Mouse (Mus musculus) kidney, embryonic 14.5 days (tissue): ENCODE data around the gene Fam117b. TPM values are rescaled to one million over a fixed set of nuclear protein-coding genes. Genes with fewer than 3 reads are reported as not detected.

Experiments used
- ATAC-seq: fragments of 200-750 bp; cut with Nextera tagmentation; 2 replicates; pipeline ENCODE4 v1.8.0; 2017; ENCODE audit warnings: moderate number of reproducible peaks, mild to moderate bottlenecking, moderate TSS enrichment, moderate library complexity; ENCODE audit not compliant: low FRiP score, low TSS enrichment
- H3K27ac ChIP-seq: fragments of 300-500 bp; sonication (generic); 2 replicates; pipeline ENCODE4 v1.5.1; 2014; ENCODE audit warnings: low read depth, mild to moderate bottlenecking, low read length, moderate library complexity, mixed read lengths
- H3K27me3 ChIP-seq: fragments of 300-500 bp; sonication (generic); 2 replicates; pipeline ENCODE4 v1.6.1; 2014; ENCODE audit warnings: mild to moderate bottlenecking, low read length; ENCODE audit not compliant: control insufficient read depth, insufficient read depth
- H3K36me3 ChIP-seq: fragments of 300-500 bp; sonication (generic); 2 replicates; pipeline ENCODE4 v1.6.1; 2014; ENCODE audit warnings: low read length, mixed read lengths; ENCODE audit not compliant: control insufficient read depth, insufficient read depth
- H3K4me1 ChIP-seq: fragments of 300-500 bp; sonication (generic); 2 replicates; pipeline ENCODE4 v1.6.1; 2014; ENCODE audit warnings: low read length, mixed read lengths; ENCODE audit not compliant: control insufficient read depth, insufficient read depth
- H3K4me2 ChIP-seq: fragments of 300-500 bp; sonication (generic); replicated peaks from 2 replicates; pipeline ENCODE4 v1.6.1; 2014; ENCODE audit warnings: low read depth, mild to moderate bottlenecking, low read length
- H3K4me3 ChIP-seq: fragments of 300-500 bp; sonication (generic); 2 replicates; pipeline ENCODE4 v1.5.1; 2014; ENCODE audit warnings: mild to moderate bottlenecking, low read length
- H3K9ac ChIP-seq: fragments of 300-500 bp; sonication (generic); 2 replicates; pipeline ENCODE4 v1.6.1; 2014; ENCODE audit warnings: low read depth, mild to moderate bottlenecking, low read length, moderate library complexity
- H3K9me3 ChIP-seq: fragments of 300-500 bp; sonication (generic); 2 replicates; pipeline ENCODE4 v1.6.1; 2016; ENCODE audit warnings: low read length; ENCODE audit not compliant: control insufficient read depth
- WGBS: fragments of 180-500 bp; shearing (Covaris S2); extraction: QIAGEN DNeasy Blood & Tissue Kit; methylation state at CpG from one replicate; pipeline ENCODE4 v1.1.7; 2014; 5-methylcytosine and 5-hydroxymethylcytosine counted together
- polyA plus RNA-seq: library from polyadenylated mRNA; unstranded; fragments of >200 nt; fragmentation: Nextera tagmentation; extraction: Ambion mirVana; gene quantifications from 2 replicates; pipeline ENCODE4 v1.2.1, GENCODE M21; 2014

The Fam117b gene
- polyA plus RNA-seq, 1 experiment from 2014 or later, result 19.2 TPM

DNA sequence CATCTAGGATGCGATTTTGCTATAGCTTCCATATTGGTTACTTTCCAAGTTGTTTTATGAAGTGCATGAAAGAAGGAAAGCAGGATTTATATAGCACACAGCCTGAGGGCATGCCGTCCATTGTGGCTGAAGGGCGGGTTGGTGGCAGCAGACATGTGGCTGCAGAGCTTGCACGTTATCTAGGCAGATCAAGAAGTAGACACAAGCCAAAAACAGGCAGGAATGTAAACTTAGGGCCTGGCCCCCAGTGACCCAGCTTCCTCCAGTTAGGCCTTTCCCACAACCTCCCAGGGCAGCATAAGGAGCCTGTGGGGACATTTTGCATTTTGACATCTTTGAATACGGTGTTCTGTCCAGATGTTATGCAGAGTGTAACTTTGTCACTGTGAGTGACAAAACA is 31.0 kb downstream of the Fam117b start:
- H3K4me1 ChIP-seq, result 0 out of 2 replicates have a peak, but pooled peaks cover 3% of the 10 kb centered on the region
- no peaks in the 10 kb centered on the region for H3K36me3 ChIP-seq
- no peak overlapping the region for H3K4me2 ChIP-seq
- H3K27ac ChIP-seq, result no peak overlapping the region
- H3K4me3 ChIP-seq, result no peak overlapping the region
- H3K27me3 ChIP-seq, result no peaks in the 10 kb centered on the region
- H3K9me3 ChIP-seq, result no peaks in the 10 kb centered on the region
- no peak for ATAC-seq
- 40% methylated on average over 5 of the region's 5 CpGs for WGBS
- H3K9ac ChIP-seq, result no peak overlapping the region

DNA sequence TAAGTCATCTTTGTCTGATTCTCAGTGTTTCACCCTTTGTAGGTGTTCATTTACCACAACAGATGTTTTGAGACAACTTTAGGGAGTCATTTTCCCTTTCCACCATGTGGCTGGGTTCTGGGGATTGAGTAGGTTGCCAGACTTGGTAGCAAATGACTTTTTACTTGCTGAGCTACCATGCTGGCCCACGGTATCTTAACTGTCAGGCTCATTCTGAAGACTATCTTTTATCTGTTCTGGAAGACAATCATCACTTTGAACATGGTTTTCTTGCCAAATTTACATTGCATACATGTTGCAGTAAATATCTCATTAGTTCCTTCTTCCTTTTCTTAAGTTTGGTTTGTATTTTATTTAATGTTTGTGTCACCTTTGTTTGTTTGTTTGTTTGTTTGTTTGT is 33.2 kb downstream of the Fam117b start:
- no peak overlapping the region for H3K9ac ChIP-seq

GRCm38 (mm10) chr1:59947509-59947908 is 34.7 kb downstream of the Fam117b start:
- H3K9me3 ChIP-seq, result no peaks in the 10 kb centered on the region
- whole genome bisulfite sequencing, result 97% methylated on average over 4 of the region's 4 CpGs
- H3K4me2 ChIP-seq, result no peak overlapping the region
- no peak overlapping the region for H3K9ac ChIP-seq
- H3K36me3 ChIP-seq, result no peaks in the 10 kb centered on the region; the same call in 1 of the 2 replicates
- 0 out of 2 replicates have a peak, but pooled peaks cover 3% of the 10 kb centered on the region for H3K4me1 ChIP-seq
- no peak overlapping the region for H3K4me3 ChIP-seq
- H3K27ac ChIP-seq, result no peak overlapping the region
- ATAC-seq, result no peak
- H3K27me3 ChIP-seq, result no peaks in the 10 kb centered on the region

More for the DNA sequence above, 33.2 kb downstream of the Fam117b start:
- no peaks in the 10 kb centered on the region; the same call in 1 of the 2 replicates for H3K36me3 ChIP-seq
- H3K27me3 ChIP-seq, result no peaks in the 10 kb centered on the region
- 0 out of 2 replicates have a peak, but pooled peaks cover 3% of the 10 kb centered on the region for H3K4me1 ChIP-seq
- ATAC-seq, result no peak
- no peak overlapping the region for H3K4me2 ChIP-seq
- H3K27ac ChIP-seq, result no peak overlapping the region
- no peak overlapping the region for H3K4me3 ChIP-seq
- no peaks in the 10 kb centered on the region for H3K9me3 ChIP-seq
- 92% methylated on average over 1 of the region's 1 CpGs for WGBS

DNA sequence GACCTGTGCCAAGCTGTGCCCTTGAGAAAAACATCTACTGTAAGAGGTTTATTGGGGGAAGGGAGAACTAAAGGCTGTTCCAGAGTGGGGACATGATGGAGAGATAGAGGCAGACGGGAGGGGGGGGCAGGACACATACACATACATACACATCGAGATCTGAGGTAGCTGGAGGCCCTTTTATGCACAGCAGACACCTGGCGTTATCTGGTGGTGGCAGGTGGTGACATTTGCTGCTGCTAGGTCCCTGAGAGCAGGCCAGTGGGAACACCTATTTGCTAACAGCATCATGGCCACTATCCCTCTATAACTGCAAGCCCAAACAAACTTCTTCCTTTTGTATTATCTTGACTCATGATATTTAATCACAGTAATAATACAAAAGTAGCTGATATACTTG is 44.4 kb downstream of the Fam117b start:
- Histone ChIP-seq H3K9me3 (no peaks in the 10 kb centered on the region), H3K4me1 (no peaks in the 10 kb centered on the region), H3K9ac (no peak overlapping the region), H3K4me2 (no peak overlapping the region), H3K27me3 (no peaks in the 10 kb centered on the region), H3K27ac (no peak overlapping the region), H3K36me3 (0 out of 2 replicates have a peak, but pooled peaks cover 4% of the 10 kb centered on the region), H3K4me3 (no peak overlapping the region)
- no peak for ATAC-seq
- 71% methylated on average over 3 of the region's 3 CpGs for WGBS

DNA sequence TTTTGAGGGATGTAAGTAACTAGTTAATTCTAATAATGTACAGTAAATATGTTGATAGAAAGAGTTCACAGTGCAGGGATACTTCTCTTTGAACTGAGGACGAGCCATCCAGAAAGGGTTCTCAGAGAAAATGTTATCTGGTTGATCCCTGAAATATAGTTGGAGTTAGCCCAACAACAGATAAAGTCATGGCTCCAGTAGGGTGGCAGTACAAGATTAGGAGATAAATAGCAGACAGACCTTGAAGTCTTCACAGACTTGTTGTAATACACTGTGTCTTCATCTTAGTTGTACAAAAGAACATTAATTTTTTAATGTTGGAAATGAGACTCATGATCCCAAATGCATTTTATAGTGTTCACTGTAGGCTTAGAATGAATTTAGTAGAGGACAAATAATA is 47.1 kb downstream of the Fam117b start:
- Histone ChIP-seq H3K36me3 (0 out of 2 replicates have a peak, but pooled peaks cover 4% of the 10 kb centered on the region), H3K27me3 (no peaks in the 10 kb centered on the region), H3K9ac (no peak overlapping the region), H3K4me1 (no peaks in the 10 kb centered on the region), H3K4me2 (no peak overlapping the region), H3K27ac (no peak overlapping the region), H3K4me3 (no peak overlapping the region), H3K9me3 (no peaks in the 10 kb centered on the region)
- WGBS, result 88% methylated on average over 1 of the region's 1 CpGs
- no peak for ATAC-seq

GRCm38 (mm10) chr1:59966171-59966785 is 53.5 kb downstream of the Fam117b start:
- H3K9me3 ChIP-seq, result no peaks in the 10 kb centered on the region
- H3K9ac ChIP-seq, result no peak overlapping the region
- H3K4me3 ChIP-seq, result no peak overlapping the region
- no peak overlapping the region for H3K27ac ChIP-seq
- no peak overlapping the region for H3K4me2 ChIP-seq
- H3K27me3 ChIP-seq, result no peaks in the 10 kb centered on the region
- ATAC-seq, result no peak
- peaks cover 11% of the 10 kb centered on the region; the same call in 1 of the 2 replicates for H3K36me3 ChIP-seq
- 85% methylated on average over 6 of the region's 6 CpGs for WGBS
- no peaks in the 10 kb centered on the region for H3K4me1 ChIP-seq

GRCm38 (mm10) chr1:59967291-59967690 is 54.5 kb downstream of the Fam117b start:
- H3K4me3 ChIP-seq, result no peak overlapping the region
- H3K36me3 ChIP-seq, result peaks cover 19% of the 10 kb centered on the region; the same call in 1 of the 2 replicates
- no peak for ATAC-seq
- 85% methylated on average over 4 of the region's 4 CpGs for WGBS
- H3K9me3 ChIP-seq, result no peaks in the 10 kb centered on the region
- no peaks in the 10 kb centered on the region for H3K4me1 ChIP-seq
- no peak overlapping the region for H3K9ac ChIP-seq
- no peak overlapping the region for H3K4me2 ChIP-seq
- no peak overlapping the region for H3K27ac ChIP-seq
- H3K27me3 ChIP-seq, result no peaks in the 10 kb centered on the region

GRCm38 (mm10) chr1:59986626-59987025 is 73.8 kb downstream of the Fam117b start:
- H3K36me3 ChIP-seq, result peaks cover 30% of the 10 kb centered on the region

GRCm38 (mm10) chr1:59987399-59988040 is 74.7 kb downstream of the Fam117b start:
- Histone ChIP-seq H3K36me3 (peaks cover 22% of the 10 kb centered on the region; the same call in 1 of the 2 replicates), H3K4me3 (no peak overlapping the region), H3K9me3 (no peaks in the 10 kb centered on the region), H3K9ac (no peak overlapping the region), H3K27ac (no peak overlapping the region), H3K27me3 (no peaks in the 10 kb centered on the region), H3K4me1 (no peaks in the 10 kb centered on the region), H3K4me2 (no peak overlapping the region)
- WGBS, result 92% methylated on average over 3 of the region's 3 CpGs
- no peak for ATAC-seq

More at GRCm38 (mm10) chr1:59986626-59987025, 73.8 kb downstream of the Fam117b start:
- H3K4me2 ChIP-seq, result no peak overlapping the region
- H3K9me3 ChIP-seq, result no peaks in the 10 kb centered on the region
- no peak overlapping the region for H3K4me3 ChIP-seq
- no peak for ATAC-seq
- no peak overlapping the region for H3K27ac ChIP-seq
- no peaks in the 10 kb centered on the region for H3K4me1 ChIP-seq
- no peak overlapping the region for H3K9ac ChIP-seq
- H3K27me3 ChIP-seq, result no peaks in the 10 kb centered on the region
